Mouse (Mus musculus) hindbrain, embryonic 16.5 days (tissue): ENCODE measurements around the gene Gm21767. TPM values are rescaled to one million over a fixed set of nuclear protein-coding genes. Genes with fewer than 3 reads are reported as not detected.
"Not testable (repeated sequence)": the region's sequence is repeated elsewhere in the genome, so short reads cannot be mapped to it uniquely, and the experiment has no call there.

ENCODE experiments used
- ATAC-seq: fragments of 200-750 bp; cut with Nextera tagmentation; 2 replicates; pipeline ENCODE4 v1.8.0; 2017; ENCODE audit warnings: moderate TSS enrichment, moderate library complexity
- H3K27ac ChIP-seq: fragments of 300-500 bp; sonication (generic); 2 replicates; pipeline ENCODE4 v1.5.1; 2014; ENCODE audit warnings: low read depth, mild to moderate bottlenecking, control low read depth, low read length, moderate library complexity
- H3K27me3 ChIP-seq: fragments of 300-500 bp; sonication (generic); replicated peaks from 2 replicates; pipeline ENCODE4 v1.6.1; 2014; ENCODE audit warnings: low read length; ENCODE audit not compliant: control insufficient read depth, insufficient read depth
- H3K36me3 ChIP-seq: fragments of 300-500 bp; sonication (generic); 2 replicates; pipeline ENCODE4 v1.6.1; 2014; ENCODE audit warnings: mild to moderate bottlenecking, low read length, moderate library complexity, mixed read lengths; ENCODE audit not compliant: control insufficient read depth, insufficient read depth
- H3K4me1 ChIP-seq: fragments of 300-500 bp; sonication (generic); 2 replicates; pipeline ENCODE4 v1.6.1; 2014; ENCODE audit warnings: low read depth, low read length; ENCODE audit not compliant: control insufficient read depth, insufficient read depth
- H3K4me2 ChIP-seq: fragments of 300-500 bp; sonication (generic); 2 replicates; pipeline ENCODE4 v1.6.1; 2014; ENCODE audit warnings: mild to moderate bottlenecking, low read length, control low read depth, moderate library complexity
- H3K4me3 ChIP-seq: fragments of 300-500 bp; sonication (generic); 2 replicates; pipeline ENCODE4 v1.5.1; 2014; ENCODE audit warnings: mild to moderate bottlenecking, low read length, control low read depth, moderate library complexity
- H3K9ac ChIP-seq: fragments of 300-500 bp; sonication (generic); 2 replicates; pipeline ENCODE4 v1.6.1; 2014; ENCODE audit warnings: low read depth, mild to moderate bottlenecking, control low read depth, low read length, moderate library complexity
- H3K9me3 ChIP-seq: fragments of 300-500 bp; sonication (generic); 2 replicates; pipeline ENCODE4 v1.6.1; 2014; ENCODE audit warnings: mild to moderate bottlenecking, low read length, moderate library complexity; ENCODE audit not compliant: control insufficient read depth
- WGBS: fragments of 180-500 bp; shearing (Covaris S2); extraction: QIAGEN DNeasy Blood & Tissue Kit; methylation state at CpG from one replicate; pipeline ENCODE4 v1.1.7; 2014; 5-methylcytosine and 5-hydroxymethylcytosine counted together
- polyA plus RNA-seq: library from polyadenylated mRNA; unstranded; fragments of >200 nt; fragmentation: Nextera tagmentation; extraction: Ambion mirVana; gene quantifications from 2 replicates; pipeline ENCODE4 v1.2.1, GENCODE M21; 2015

The Gm21767 gene
- polyA plus RNA-seq = not detected in 2 replicates

DNA sequence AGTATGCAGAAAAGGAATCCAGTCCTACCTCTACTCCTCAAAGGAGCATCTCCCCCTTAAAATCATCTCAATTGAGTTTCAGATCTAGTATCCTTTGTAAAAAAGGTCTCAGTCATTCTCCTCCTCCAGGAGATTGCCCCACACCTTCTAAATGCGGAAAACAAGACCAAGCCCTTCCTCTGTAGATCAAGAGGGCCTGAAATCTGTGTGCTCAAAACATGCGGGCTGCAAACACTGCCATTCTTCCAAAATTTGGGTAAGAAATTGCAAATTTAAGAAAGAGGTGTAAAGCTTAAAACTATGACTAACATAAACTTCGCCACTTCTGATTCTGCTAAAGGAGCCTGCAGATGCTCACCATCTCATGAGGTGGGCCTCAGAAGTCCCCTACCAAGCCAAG lies at the start of gene Gm21767:
TSS of gene Gm21767 (plus strand) at position 301 of the 400 bp plus-strand sequence.
- not testable (repeated sequence) for H3K9me3 ChIP-seq, H3K27ac ChIP-seq, H3K4me3 ChIP-seq, H3K9ac ChIP-seq, H3K4me2 ChIP-seq, H3K4me1 ChIP-seq, H3K36me3 ChIP-seq, ATAC-seq, H3K27me3 ChIP-seq
- no CpG with 5 or more reads among the region's 3 CpGs for WGBS
